Mouse (Mus musculus): ENCODE measurements around the gene Gm28053. TPM values are rescaled to one million over a fixed set of nuclear protein-coding genes. Genes with fewer than 3 reads are reported as not detected.

The Gm28053 gene
- polyA plus RNA-seq, 1 experiment from 2014 or later, result 3.7 TPM

- no peak for ATAC-seq (ENCODE audit: extremely low read depth, insufficient number of reproducible peaks, low FRiP score, low TSS enrichment)
- no peak within 1 kb of the TSS for H3K4me3 ChIP-seq
These were observed 52.3 kb downstream of the Gm28053 start, which contains the start of gene Gimap3 for GRCm38 (mm10) chr6:48770696-48771095. TSS of gene Gimap3 (minus strand) at chr6:48770851.

GRCm38 (mm10) chr6:48772030-48772429, 53.6 kb downstream of the Gm28053 start:
- no peaks in the 10 kb centered on the region for H3K4me1 ChIP-seq
- H3K36me3 ChIP-seq, result no peaks in the 10 kb centered on the region
- H3K4me3 ChIP-seq, result no peak overlapping the region
- H3K4me2 ChIP-seq, result no peak overlapping the region
- no peak for ATAC-seq (ENCODE audit: extremely low read depth, insufficient number of reproducible peaks, low FRiP score, low TSS enrichment)
- no peak overlapping the region for H3K9ac ChIP-seq
- WGBS, result 10% methylated on average over 8 of the region's 8 CpGs
- H3K27ac ChIP-seq (replicated peaks), result no peak overlapping the region
- no peaks in the 10 kb centered on the region for H3K27me3 ChIP-seq (replicated peaks)
- no peaks in the 10 kb centered on the region for H3K9me3 ChIP-seq

More at GRCm38 (mm10) chr6:48770696-48771095, 52.3 kb downstream of the Gm28053 start, which contains the start of gene Gimap3:
- Histone ChIP-seq H3K9me3 (no peaks in the 10 kb centered on the region), H3K4me2 (no peak within 1 kb of the TSS), H3K36me3 (no peaks in the 10 kb centered on the region), H3K4me1 (no peaks in the 10 kb centered on the region), H3K27me3 (replicated peaks) (no peaks in the 10 kb centered on the region), H3K9ac (no peak within 1 kb of the TSS), H3K27ac (replicated peaks) (no peak within 1 kb of the TSS)
- 77% methylated on average over 3 of the region's 3 CpGs for WGBS

GRCm38 (mm10) chr6:48784406-48784805, 66.0 kb downstream of the Gm28053 start:
- Histone ChIP-seq H3K4me1 (0 out of 2 replicates have a peak, but pooled peaks cover 2% of the 10 kb centered on the region), H3K9ac (no peak overlapping the region), H3K4me3 (no peak overlapping the region), H3K36me3 (no peaks in the 10 kb centered on the region), H3K9me3 (no peaks in the 10 kb centered on the region), H3K27me3 (replicated peaks) (no peaks in the 10 kb centered on the region), H3K27ac (replicated peaks) (no peak overlapping the region), H3K4me2 (no peak overlapping the region)
- no peak for ATAC-seq (ENCODE audit: extremely low read depth, insufficient number of reproducible peaks, low FRiP score, low TSS enrichment)
- 86% methylated on average over 1 of the region's 1 CpGs for WGBS

GRCm38 (mm10) chr6:48785189-48785588, 66.8 kb downstream of the Gm28053 start:
- 56% methylated on average over 1 of the region's 1 CpGs for WGBS
- Histone ChIP-seq H3K4me1 (0 out of 2 replicates have a peak, but pooled peaks cover 2% of the 10 kb centered on the region), H3K9ac (no peak overlapping the region), H3K9me3 (no peaks in the 10 kb centered on the region), H3K4me2 (no peak overlapping the region), H3K27ac (replicated peaks) (no peak overlapping the region), H3K27me3 (replicated peaks) (no peaks in the 10 kb centered on the region), H3K4me3 (no peak overlapping the region), H3K36me3 (no peaks in the 10 kb centered on the region)
- ATAC-seq (ENCODE audit: extremely low read depth, insufficient number of reproducible peaks, low FRiP score, low TSS enrichment), result no peak

- no peaks in the 10 kb centered on the region for H3K36me3 ChIP-seq
- 69% methylated on average over 2 of the region's 2 CpGs for WGBS
- H3K4me3 ChIP-seq, result no peak overlapping the region
- ATAC-seq (ENCODE audit: extremely low read depth, insufficient number of reproducible peaks, low FRiP score, low TSS enrichment), result no peak
- H3K27ac ChIP-seq (replicated peaks), result no peak overlapping the region
- 0 out of 2 replicates have a peak, but pooled peaks cover 2% of the 10 kb centered on the region for H3K4me1 ChIP-seq
- no peaks in the 10 kb centered on the region for H3K9me3 ChIP-seq
- no peaks in the 10 kb centered on the region for H3K27me3 ChIP-seq (replicated peaks)
- H3K4me2 ChIP-seq, result no peak overlapping the region
- H3K9ac ChIP-seq, result no peak overlapping the region
These were observed 67.2 kb downstream of the Gm28053 start for GRCm38 (mm10) chr6:48785601-48786000.

- 75% methylated on average over 2 of the region's 2 CpGs for WGBS
- Histone ChIP-seq H3K9ac (no peak overlapping the region), H3K36me3 (no peaks in the 10 kb centered on the region), H3K27me3 (replicated peaks) (no peaks in the 10 kb centered on the region), H3K4me3 (no peak overlapping the region), H3K4me2 (no peak overlapping the region), H3K9me3 (no peaks in the 10 kb centered on the region), H3K27ac (replicated peaks) (no peak overlapping the region), H3K4me1 (0 out of 2 replicates have a peak, but pooled peaks cover 2% of the 10 kb centered on the region)
- no peak for ATAC-seq (ENCODE audit: extremely low read depth, insufficient number of reproducible peaks, low FRiP score, low TSS enrichment)
These were observed 69.5 kb downstream of the Gm28053 start for GRCm38 (mm10) chr6:48787867-48788266.

- 63% methylated on average over 1 of the region's 1 CpGs for WGBS
- H3K27me3 ChIP-seq (replicated peaks), result no peaks in the 10 kb centered on the region
- no peak overlapping the region for H3K9ac ChIP-seq
- no peaks in the 10 kb centered on the region for H3K36me3 ChIP-seq
- no peaks in the 10 kb centered on the region for H3K4me1 ChIP-seq
- no peak overlapping the region for H3K27ac ChIP-seq (replicated peaks)
- H3K4me3 ChIP-seq, result no peak overlapping the region
- no peak for ATAC-seq (ENCODE audit: extremely low read depth, insufficient number of reproducible peaks, low FRiP score, low TSS enrichment)
- H3K4me2 ChIP-seq, result no peak overlapping the region
- 0 out of 2 replicates have a peak, but pooled peaks cover 3% of the 10 kb centered on the region for H3K9me3 ChIP-seq
These were observed 83.5 kb downstream of the Gm28053 start for GRCm38 (mm10) chr6:48801897-48802296.

Other genes with a start within 250 kb of the Gm28053 start
- gene Atp6v0e2, start 181.0 kb upstream of the Gm28053 start, polyA plus RNA-seq (2015; fragmentation: Nextera tagmentation; extraction: Ambion mirVana), result 18.2 and 22.7 TPM in 2 replicates
- 7.2 and 7.6 TPM in 2 replicates for gene Lrrc61, start 163.8 kb upstream of the Gm28053 start, polyA plus RNA-seq (2015; fragmentation: Nextera tagmentation; extraction: Ambion mirVana)
- 29.7 and 35.8 TPM in 2 replicates for gene Rarres2, start 145.8 kb upstream of the Gm28053 start, polyA plus RNA-seq (2015; fragmentation: Nextera tagmentation; extraction: Ambion mirVana)
- gene Gm45021, start 129.0 kb upstream of the Gm28053 start, polyA plus RNA-seq (2015; fragmentation: Nextera tagmentation; extraction: Ambion mirVana), result 0.86 TPM in 1 of 2 replicates, not detected in the other
- 22.5 and 24.6 TPM in 2 replicates for gene Repin1, start 124.7 kb upstream of the Gm28053 start, polyA plus RNA-seq (2015; fragmentation: Nextera tagmentation; extraction: Ambion mirVana)
- gene Gm44965, start 124.7 kb upstream of the Gm28053 start, polyA plus RNA-seq (2015; fragmentation: Nextera tagmentation; extraction: Ambion mirVana), result not detected in 2 replicates
- 4.8 and 5.5 TPM in 2 replicates for gene Zfp775, start 116.5 kb upstream of the Gm28053 start, polyA plus RNA-seq (2015; fragmentation: Nextera tagmentation; extraction: Ambion mirVana)
- gene AI854703, start 91.8 kb upstream of the Gm28053 start, polyA plus RNA-seq (2015; fragmentation: Nextera tagmentation; extraction: Ambion mirVana), result 1.2 TPM in 2 replicates
- 1.1 and 1.2 TPM in 2 replicates for gene Gimap8, start 71.4 kb upstream of the Gm28053 start, polyA plus RNA-seq (2015; fragmentation: Nextera tagmentation; extraction: Ambion mirVana)
- gene Gimap9, start 42.5 kb upstream of the Gm28053 start, polyA plus RNA-seq (2015; fragmentation: Nextera tagmentation; extraction: Ambion mirVana), result 7.5 and 8.7 TPM in 2 replicates
- 18.4 and 19.1 TPM in 2 replicates for gene Gimap4, start 34.1 kb upstream of the Gm28053 start, polyA plus RNA-seq (2015; fragmentation: Nextera tagmentation; extraction: Ambion mirVana)
- gene Gimap6, start 10.4 kb upstream of the Gm28053 start, polyA plus RNA-seq (2015; fragmentation: Nextera tagmentation; extraction: Ambion mirVana), result 33.4 TPM in 2 replicates
- not detected in 2 replicates for gene Gimap7, start within 50 bp of the Gm28053 start, polyA plus RNA-seq (2015; fragmentation: Nextera tagmentation; extraction: Ambion mirVana)
- gene Gimap1, start 20.4 kb downstream of the Gm28053 start, polyA plus RNA-seq (2015; fragmentation: Nextera tagmentation; extraction: Ambion mirVana), result 24.2 and 27.5 TPM in 2 replicates
- gene Gimap5, start 27.6 kb downstream of the Gm28053 start, polyA plus RNA-seq (2015; fragmentation: Nextera tagmentation; extraction: Ambion mirVana), result 7.2 and 8.2 TPM in 2 replicates
- 0.06 TPM in 1 of 2 replicates, not detected in the other for gene Gimap3, start 52.2 kb downstream of the Gm28053 start, polyA plus RNA-seq (2015; fragmentation: Nextera tagmentation; extraction: Ambion mirVana)
- gene Tmem176a, start 122.3 kb downstream of the Gm28053 start, polyA plus RNA-seq (2015; fragmentation: Nextera tagmentation; extraction: Ambion mirVana), result 94.5 and 102 TPM in 2 replicates
- gene Tmem176b, start 122.9 kb downstream of the Gm28053 start, polyA plus RNA-seq (2015; fragmentation: Nextera tagmentation; extraction: Ambion mirVana), result 249 and 268 TPM in 2 replicates
- not detected in 2 replicates for gene Aoc1, start 154.3 kb downstream of the Gm28053 start, polyA plus RNA-seq (2015; fragmentation: Nextera tagmentation; extraction: Ambion mirVana)
- not detected in 2 replicates for gene 1600015I10Rik, start 211.3 kb downstream of the Gm28053 start, polyA plus RNA-seq (2015; fragmentation: Nextera tagmentation; extraction: Ambion mirVana)

Data from heart, embryonic 13.5 days (tissue).